Mouse (Mus musculus) kidney, adult 2 months (tissue): ENCODE results near the gene Zhx3.

Experiments
- CTCF ChIP-seq: fragments of 200-500 bp; conservative IDR thresholded peaks from 2 replicates; pipeline ENCODE4 v1.5.1; 2011; ENCODE audit warnings: low read depth, mild to moderate bottlenecking, control low read depth, low read length, moderate library complexity, mixed read lengths; ENCODE audit not compliant: insufficient read depth, insufficient read length
- POLR2A ChIP-seq: fragments of 200-500 bp; IDR thresholded peaks from one replicate; pipeline ENCODE4 v1.6.1; 2011; ENCODE audit warnings: low read depth, low read length, control low read depth

GRCm38 (mm10) chr2:160806091-160806521 lies 66.7 kb downstream of the Zhx3 start:
- TF ChIP-seq CTCF (no peak), POLR2A (no peak)
